Mouse (Mus musculus): ENCODE measurements around the gene Phf2. TPM values are rescaled to one million over a fixed set of nuclear protein-coding genes. Genes with fewer than 3 reads are reported as not detected.

Phf2 gene
- polyA plus RNA-seq, 1 experiment from 2014 or later: 10.4 TPM

DNA sequence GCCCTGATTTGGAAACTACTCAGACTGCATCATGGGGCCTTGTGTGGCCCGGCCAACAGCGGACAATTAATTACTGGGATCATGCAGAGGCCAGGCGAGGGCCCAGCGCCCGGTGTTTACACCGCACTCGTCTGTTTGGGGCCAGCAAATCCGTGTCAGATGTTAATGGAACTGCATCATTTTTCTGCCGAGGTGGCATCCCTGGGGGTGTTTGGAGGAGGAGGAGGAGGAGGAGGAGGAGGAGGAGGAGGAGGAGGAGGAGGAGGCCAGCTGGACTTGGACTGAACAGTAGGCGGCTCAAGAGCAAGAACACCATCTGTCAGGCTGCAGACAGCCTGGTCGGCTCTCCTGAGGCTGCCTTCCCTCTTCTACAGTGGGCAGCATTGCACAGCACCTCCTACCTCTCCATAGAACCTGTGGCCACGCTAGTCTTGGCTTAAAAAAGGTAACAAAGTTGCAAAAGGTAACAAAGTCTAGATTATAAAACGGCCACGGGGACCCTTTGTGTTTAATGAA, 72.6 kb downstream of the Phf2 start:
- Histone ChIP-seq H3K27ac (no peak overlapping the region), H3K9me3 (no peaks in the 10 kb centered on the region), H3K36me3 (peaks cover 9% of the 10 kb centered on the region), H3K4me3 (no peak overlapping the region), H3K4me2 (replicated peaks) (no peak overlapping the region), H3K9ac (no peak overlapping the region), H3K27me3 (peaks cover 8% of the 10 kb centered on the region; the same call in 1 of the 2 replicates), H3K4me1 (peaks cover 18% of the 10 kb centered on the region; the same call in 1 of the 2 replicates)
- 29% methylated on average over 13 of the region's 14 CpGs for WGBS
- ATAC-seq (ENCODE audit: insufficient number of reproducible peaks, insufficient read depth, low FRiP score, low TSS enrichment): no peak

DNA sequence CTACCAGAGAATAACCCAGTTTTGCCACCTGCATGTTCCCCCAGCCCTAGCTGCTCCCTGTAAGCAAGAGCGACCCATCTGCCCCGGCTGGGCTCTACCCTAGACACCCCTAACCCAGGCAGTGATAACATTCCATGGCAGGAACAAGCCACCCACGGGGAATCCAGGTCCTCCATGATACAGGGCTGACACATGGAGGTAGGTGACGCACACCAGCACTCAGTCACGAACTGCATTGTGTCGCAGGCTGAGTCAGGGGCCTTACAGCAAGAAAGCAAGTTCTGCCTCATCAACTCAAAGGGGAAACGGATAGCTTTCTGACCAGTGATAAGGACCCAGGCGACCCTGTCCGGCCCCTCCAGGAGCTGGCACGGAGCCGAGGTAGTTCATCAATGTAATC, 74.0 kb downstream of the Phf2 start:
- 69% methylated on average over 11 of the region's 11 CpGs for WGBS
- H3K27me3 ChIP-seq: peaks cover 8% of the 10 kb centered on the region; the same call in 1 of the 2 replicates
- no peaks in the 10 kb centered on the region for H3K36me3 ChIP-seq
- H3K4me2 ChIP-seq (replicated peaks): no peak overlapping the region
- no peak overlapping the region for H3K4me3 ChIP-seq
- no peaks in the 10 kb centered on the region for H3K9me3 ChIP-seq
- peaks cover 18% of the 10 kb centered on the region; the same call in 1 of the 2 replicates for H3K4me1 ChIP-seq
- H3K9ac ChIP-seq: no peak overlapping the region
- ATAC-seq (ENCODE audit: insufficient number of reproducible peaks, insufficient read depth, low FRiP score, low TSS enrichment): no peak
- H3K27ac ChIP-seq: no peak overlapping the region

DNA sequence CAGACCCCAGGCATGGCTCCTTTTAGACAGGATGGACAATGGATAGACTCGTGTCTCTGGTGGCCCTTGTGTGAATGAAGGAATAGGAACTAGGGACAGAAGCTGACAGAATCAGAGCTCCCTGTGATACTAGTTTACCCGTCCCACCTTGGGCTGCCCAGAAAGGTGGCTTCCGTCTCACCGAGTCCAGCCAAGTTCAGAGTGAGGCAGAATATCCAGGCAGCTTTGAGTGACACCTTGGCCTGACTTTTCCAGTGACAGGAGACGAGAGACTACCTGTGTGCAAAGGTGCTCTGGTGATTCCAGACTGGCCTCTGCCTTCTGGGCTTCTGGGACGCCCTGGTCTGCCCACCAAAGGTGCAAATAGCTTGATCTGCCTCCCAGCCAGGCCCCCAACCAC, 75.2 kb downstream of the Phf2 start:
- Histone ChIP-seq H3K36me3 (no peaks in the 10 kb centered on the region), H3K27ac (no peak overlapping the region), H3K4me2 (replicated peaks) (no peak overlapping the region), H3K4me3 (no peak overlapping the region), H3K9me3 (no peaks in the 10 kb centered on the region), H3K9ac (no peak overlapping the region), H3K4me1 (peaks cover 18% of the 10 kb centered on the region; the same call in 1 of the 2 replicates), H3K27me3 (peaks cover 8% of the 10 kb centered on the region; the same call in 1 of the 2 replicates)
- WGBS: 82% methylated on average over 6 of the region's 6 CpGs
- no peak for ATAC-seq (ENCODE audit: insufficient number of reproducible peaks, insufficient read depth, low FRiP score, low TSS enrichment)

DNA sequence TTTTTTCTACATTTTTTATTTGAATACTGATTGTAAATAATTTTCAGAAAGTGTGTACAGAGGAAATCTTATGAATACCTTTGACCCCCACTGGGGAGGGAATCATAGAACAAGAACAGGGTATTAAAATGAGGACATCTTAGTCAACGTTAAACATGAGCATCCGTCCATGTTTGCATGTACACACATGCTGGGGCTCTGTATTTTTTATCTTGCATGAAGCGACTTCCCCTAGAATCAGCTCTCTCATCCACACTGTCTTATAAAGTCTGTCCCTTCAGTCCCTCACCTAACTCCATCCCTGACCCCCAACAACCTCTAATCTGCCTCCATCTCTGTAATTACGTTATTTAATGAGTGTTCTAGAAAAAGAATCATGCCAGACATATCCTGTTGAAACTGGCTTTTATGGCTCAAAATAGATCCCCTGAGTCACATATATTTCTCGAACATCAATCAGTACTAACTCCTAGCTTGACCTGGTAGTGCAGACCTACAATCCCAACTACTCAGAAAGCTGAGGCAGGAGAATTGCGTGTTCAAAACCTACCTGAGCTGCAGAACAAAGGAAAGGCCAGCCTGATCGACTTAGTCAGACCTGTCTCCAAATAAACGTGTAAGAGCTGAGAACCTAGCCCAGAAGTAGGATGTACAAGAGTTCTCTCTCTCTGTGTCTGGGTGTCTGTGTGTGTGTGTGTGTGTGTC, 86.2 kb downstream of the Phf2 start:
- Histone ChIP-seq H3K4me2 (replicated peaks) (no peak overlapping the region), H3K4me1 (peaks cover 32% of the 10 kb centered on the region), H3K36me3 (no peaks in the 10 kb centered on the region), H3K4me3 (no peak overlapping the region), H3K9ac (no peak overlapping the region), H3K9me3 (no peaks in the 10 kb centered on the region), H3K27me3 (no peaks in the 10 kb centered on the region), H3K27ac (no peak overlapping the region)
- WGBS: 73% methylated on average over 8 of the region's 8 CpGs
- ATAC-seq (ENCODE audit: insufficient number of reproducible peaks, insufficient read depth, low FRiP score, low TSS enrichment): no peak

DNA sequence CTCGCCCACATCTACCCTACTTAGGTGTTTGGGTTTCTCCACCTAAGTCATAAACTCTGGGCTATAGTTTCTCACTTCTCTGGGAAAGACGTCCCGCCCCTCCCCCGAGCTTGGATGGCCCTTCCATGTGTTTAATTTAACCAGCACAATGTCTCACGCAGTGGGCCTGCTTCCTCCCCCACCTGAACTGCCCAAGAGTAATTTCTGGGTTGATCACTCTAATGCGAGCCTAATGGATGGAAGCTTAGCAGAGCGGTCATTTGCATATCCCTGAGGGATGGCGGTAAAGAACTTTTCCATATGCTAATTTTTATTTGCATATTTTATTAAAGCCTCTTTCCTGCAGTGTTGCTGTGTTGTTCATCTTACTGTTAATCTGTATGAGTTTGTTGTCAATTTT, 86.8 kb downstream of the Phf2 start:
- no peaks in the 10 kb centered on the region for H3K9me3 ChIP-seq
- no peak for ATAC-seq (ENCODE audit: insufficient number of reproducible peaks, insufficient read depth, low FRiP score, low TSS enrichment)
- no peak overlapping the region for H3K4me2 ChIP-seq (replicated peaks)
- H3K4me1 ChIP-seq: peaks cover 35% of the 10 kb centered on the region
- H3K27ac ChIP-seq: 0 out of 2 replicates have a peak overlapping the region, but pooled peaks have one; percentile 14
- H3K27me3 ChIP-seq: no peaks in the 10 kb centered on the region
- no peak overlapping the region for H3K9ac ChIP-seq
- no peaks in the 10 kb centered on the region for H3K36me3 ChIP-seq
- 49% methylated on average over 8 of the region's 8 CpGs for WGBS
- H3K4me3 ChIP-seq: no peak overlapping the region

DNA sequence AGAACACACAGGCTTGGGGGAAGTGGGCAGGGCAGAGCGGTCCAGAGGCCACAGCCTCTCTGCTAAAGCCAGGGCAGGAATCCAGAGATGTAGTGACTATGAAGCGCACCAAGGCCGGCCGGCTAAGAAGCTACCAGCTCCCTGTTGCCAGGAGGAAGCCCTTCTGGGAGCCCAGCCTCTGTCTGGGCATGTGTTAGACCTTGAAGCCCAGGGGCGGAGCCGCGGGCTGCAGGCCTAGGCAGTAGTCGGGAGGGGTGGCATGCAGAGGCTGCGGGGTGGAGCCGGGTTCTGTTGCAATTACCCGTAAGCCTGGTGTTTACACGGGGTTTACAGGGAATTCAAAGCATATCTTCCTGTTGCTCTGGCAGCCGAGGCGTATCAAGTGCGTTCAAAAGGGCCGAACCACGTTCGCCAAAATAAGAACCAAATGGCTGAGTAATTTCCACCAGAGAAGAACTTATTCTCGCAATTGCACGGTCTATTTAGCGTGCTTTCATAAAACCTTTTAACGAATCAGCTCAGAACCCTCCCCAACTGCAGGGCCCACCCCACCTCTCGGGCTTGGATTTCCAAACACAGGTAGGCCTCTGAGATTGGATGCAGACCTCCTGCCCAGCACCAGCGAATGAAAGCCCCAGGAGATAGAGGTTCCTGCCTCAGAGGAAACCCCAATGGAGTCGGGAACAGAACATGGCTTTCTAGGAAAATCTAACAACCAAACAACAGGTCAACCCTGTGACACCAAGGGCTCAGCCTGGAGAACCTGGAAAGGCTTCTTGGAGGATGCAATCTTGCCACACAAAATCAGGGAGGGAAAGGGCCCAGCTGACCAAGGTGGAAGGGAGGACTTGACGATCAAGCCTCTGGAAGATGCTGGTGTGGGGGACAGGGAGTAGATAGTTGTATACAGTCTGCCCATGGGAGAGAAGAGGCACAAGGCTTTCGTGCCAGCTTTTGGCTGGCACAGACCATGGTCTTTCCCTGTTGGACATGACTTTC, 87.9 kb downstream of the Phf2 start:
- peak overlapping the region; percentile 85 for H3K27ac ChIP-seq
- 21% methylated on average over 27 of the region's 27 CpGs for WGBS
- no peak overlapping the region; the same call in 1 of the 2 replicates for H3K9ac ChIP-seq
- no peaks in the 10 kb centered on the region for H3K27me3 ChIP-seq
- H3K9me3 ChIP-seq: no peaks in the 10 kb centered on the region
- peak; percentile 82; the same call in 1 of the 2 replicates for ATAC-seq (ENCODE audit: insufficient number of reproducible peaks, insufficient read depth, low FRiP score, low TSS enrichment)
- 0 out of 2 replicates have a peak overlapping the region, but pooled peaks have one; percentile 11 for H3K4me2 ChIP-seq (replicated peaks)
- H3K4me3 ChIP-seq: no peak overlapping the region
- peaks cover 36% of the 10 kb centered on the region for H3K4me1 ChIP-seq
- no peaks in the 10 kb centered on the region for H3K36me3 ChIP-seq

DNA sequence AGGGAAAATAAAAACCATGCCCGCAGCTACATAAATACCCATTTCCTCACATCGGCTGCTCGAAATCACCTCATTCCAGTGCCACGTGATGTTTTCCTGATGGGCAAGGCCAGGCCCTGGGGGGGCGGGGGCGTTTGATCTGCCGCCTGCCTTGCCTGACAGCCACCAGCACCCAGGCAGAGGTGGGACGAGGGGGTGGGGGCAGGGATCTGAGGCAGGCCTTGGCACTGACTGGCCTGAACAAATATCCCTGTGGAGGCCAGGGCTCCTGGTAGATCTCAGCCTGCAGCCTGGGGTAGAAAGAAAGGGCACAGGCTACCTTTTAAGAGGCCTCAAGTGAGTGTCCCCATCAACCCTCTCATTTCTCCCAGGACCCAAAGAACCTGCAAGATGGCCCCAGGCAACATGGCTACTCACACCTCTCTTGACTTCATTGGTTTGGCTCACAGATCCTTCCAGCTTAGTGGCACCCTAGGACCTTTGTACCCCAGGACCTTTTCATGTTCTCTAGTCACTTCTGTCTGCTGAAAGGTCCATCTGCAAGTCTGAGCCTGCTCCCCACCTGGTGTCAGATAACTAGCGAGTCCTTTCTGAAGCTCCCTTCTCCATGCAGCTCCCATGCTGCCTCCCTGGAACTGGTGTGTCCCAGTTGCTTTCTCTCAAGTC, 90.4 kb downstream of the Phf2 start:
- no peaks in the 10 kb centered on the region for H3K36me3 ChIP-seq
- H3K4me3 ChIP-seq: no peak overlapping the region
- ATAC-seq (ENCODE audit: insufficient number of reproducible peaks, insufficient read depth, low FRiP score, low TSS enrichment): no peak
- H3K27me3 ChIP-seq: peaks cover 6% of the 10 kb centered on the region; the same call in 1 of the 2 replicates
- 22% methylated on average over 9 of the region's 9 CpGs for WGBS
- H3K9ac ChIP-seq: no peak overlapping the region
- H3K4me2 ChIP-seq (replicated peaks): no peak overlapping the region
- H3K4me1 ChIP-seq: peaks cover 38% of the 10 kb centered on the region
- H3K27ac ChIP-seq: peak overlapping the region; percentile 88
- no peaks in the 10 kb centered on the region for H3K9me3 ChIP-seq

DNA sequence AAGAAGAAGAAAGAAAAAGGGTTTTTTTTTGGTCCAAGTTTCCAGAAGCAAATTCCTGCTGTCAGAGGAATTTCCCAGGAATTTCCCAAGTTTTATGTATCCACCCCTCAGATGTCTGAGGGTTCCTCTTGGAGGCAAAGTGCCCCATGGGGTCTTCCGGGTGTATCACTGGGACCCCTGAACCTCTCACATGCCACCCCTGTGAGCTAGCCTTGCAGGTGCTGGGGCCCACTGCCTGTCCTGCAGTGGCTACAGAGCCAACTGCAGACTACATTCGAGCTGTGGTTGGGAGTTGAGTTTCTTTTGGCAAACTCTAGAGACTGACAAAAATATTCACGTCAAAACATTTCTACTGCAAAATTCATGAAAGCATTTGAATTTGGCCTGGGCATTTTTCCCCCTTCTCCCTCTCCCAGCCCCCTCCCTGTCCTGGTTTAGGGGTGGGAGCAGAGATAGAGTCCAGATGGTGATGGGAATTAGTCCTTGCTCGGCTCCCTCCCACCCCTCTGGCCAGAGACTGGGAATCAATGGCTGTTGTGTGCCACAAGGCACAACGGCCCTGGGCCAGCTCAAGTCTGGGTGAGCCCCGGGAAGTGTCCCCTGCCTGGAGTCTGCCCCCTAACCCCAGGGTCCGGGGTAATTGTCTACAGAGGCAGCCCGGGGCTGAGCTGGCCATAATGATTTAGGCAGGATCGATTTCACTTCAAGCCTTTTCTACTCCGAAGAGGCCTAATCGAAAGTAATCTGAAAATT, 91.2 kb downstream of the Phf2 start:
- peak; percentile 58 for ATAC-seq (ENCODE audit: insufficient number of reproducible peaks, insufficient read depth, low FRiP score, low TSS enrichment)
- no peaks in the 10 kb centered on the region for H3K9me3 ChIP-seq
- 10% methylated on average over 11 of the region's 11 CpGs for WGBS
- no peaks in the 10 kb centered on the region for H3K36me3 ChIP-seq
- H3K4me1 ChIP-seq: peaks cover 38% of the 10 kb centered on the region
- peak overlapping the region; percentile 9 for H3K4me2 ChIP-seq (replicated peaks)
- H3K27me3 ChIP-seq: peaks cover 7% of the 10 kb centered on the region; the same call in 1 of the 2 replicates
- no peak overlapping the region for H3K4me3 ChIP-seq
- H3K9ac ChIP-seq: no peak overlapping the region
- peak overlapping the region; percentile 88 for H3K27ac ChIP-seq

DNA sequence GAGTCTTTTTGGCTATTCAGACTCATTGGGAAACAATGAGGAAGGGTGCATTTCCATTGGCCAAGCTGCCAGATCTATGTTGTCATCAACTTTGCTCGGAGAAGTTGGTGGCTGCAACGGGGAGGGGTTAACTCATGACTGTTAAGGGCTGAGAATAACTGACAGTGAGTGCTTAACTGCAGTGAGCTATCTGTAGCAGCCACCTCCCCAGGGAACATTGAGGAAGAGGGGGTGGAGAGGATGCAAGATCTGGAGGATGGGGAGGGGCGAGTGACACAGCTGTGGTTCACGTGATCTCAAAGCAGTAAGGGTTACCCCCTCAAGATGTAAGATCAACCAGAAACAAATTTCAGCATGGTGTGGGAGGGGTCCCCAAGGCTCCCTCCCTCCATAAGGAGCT, 92.8 kb downstream of the Phf2 start:
- H3K9me3 ChIP-seq: no peaks in the 10 kb centered on the region
- H3K27ac ChIP-seq: no peak overlapping the region
- no peak overlapping the region for H3K4me3 ChIP-seq
- H3K4me2 ChIP-seq (replicated peaks): no peak overlapping the region
- no peaks in the 10 kb centered on the region for H3K36me3 ChIP-seq
- peaks cover 7% of the 10 kb centered on the region; the same call in 1 of the 2 replicates for H3K27me3 ChIP-seq
- H3K4me1 ChIP-seq: peaks cover 34% of the 10 kb centered on the region
- ATAC-seq (ENCODE audit: insufficient number of reproducible peaks, insufficient read depth, low FRiP score, low TSS enrichment): no peak
- H3K9ac ChIP-seq: no peak overlapping the region
- 49% methylated on average over 4 of the region's 4 CpGs for WGBS

DNA sequence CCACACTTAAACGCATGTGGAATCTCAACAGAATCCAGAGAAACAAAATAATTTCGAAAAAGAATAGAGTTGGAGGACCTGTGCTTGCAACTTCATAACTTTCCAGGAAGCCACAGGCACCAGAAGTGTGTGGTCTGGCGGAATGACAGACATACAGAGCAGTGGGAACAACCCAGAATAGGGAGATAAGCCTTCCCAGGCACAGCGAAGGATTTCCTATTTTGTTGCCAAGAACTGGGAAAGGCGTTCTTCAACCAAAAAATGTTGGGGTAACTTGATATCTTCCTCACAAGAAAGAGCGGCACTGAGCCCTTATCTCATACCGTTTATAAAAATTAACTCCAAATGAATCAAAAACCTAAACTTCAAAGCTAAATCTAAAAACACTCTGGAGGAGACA, 96.4 kb downstream of the Phf2 start:
- WGBS: 60% methylated on average over 7 of the region's 7 CpGs
- Histone ChIP-seq H3K27ac (no peak overlapping the region), H3K9ac (no peak overlapping the region), H3K9me3 (no peaks in the 10 kb centered on the region), H3K36me3 (no peaks in the 10 kb centered on the region), H3K4me1 (peaks cover 4% of the 10 kb centered on the region; the same call in 1 of the 2 replicates), H3K4me3 (no peak overlapping the region), H3K27me3 (peaks cover 7% of the 10 kb centered on the region; the same call in 1 of the 2 replicates), H3K4me2 (replicated peaks) (no peak overlapping the region)
- no peak for ATAC-seq (ENCODE audit: insufficient number of reproducible peaks, insufficient read depth, low FRiP score, low TSS enrichment)
